Mouse (Mus musculus): ENCODE data around the gene Olfr52. TPM values are rescaled to one million over a fixed set of nuclear protein-coding genes. Genes with fewer than 3 reads are reported as not detected.
"Not testable (repeated sequence)": the region's sequence is repeated elsewhere in the genome, so short reads cannot be mapped to it uniquely, and the experiment has no call there.

The Olfr52 gene
- polyA plus RNA-seq (2015; fragmentation: Nextera tagmentation; extraction: Ambion mirVana): not detected in 2 replicates

DNA sequence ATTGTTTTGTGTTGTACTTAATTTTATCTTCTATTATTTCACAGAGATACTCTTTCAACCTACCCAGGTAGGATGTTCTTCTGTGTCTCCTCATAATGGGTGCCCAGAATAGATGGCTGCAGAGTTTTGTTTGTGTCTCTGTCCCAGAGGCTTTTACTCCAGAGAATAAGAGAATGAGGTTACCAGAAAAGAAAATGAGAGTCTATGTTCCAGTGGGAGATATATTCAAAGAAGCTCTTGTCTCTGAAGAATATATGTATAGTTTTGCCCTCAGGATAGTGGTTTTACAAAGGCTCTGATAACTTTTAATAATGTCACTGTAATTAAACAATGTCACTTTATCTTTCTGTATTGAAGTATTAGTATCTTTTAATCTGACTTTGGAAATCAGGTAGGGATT, at the start of gene Olfr52:
Gene Olfr52, minus strand, starts transcription at position 101 of the 400 bp plus-strand sequence.
- H3K27ac ChIP-seq (ENCODE audit: low read depth, low read length): no peak within 1 kb of the TSS
- no peaks in the 10 kb centered on the region for H3K9me3 ChIP-seq (ENCODE audit: control insufficient read depth)
- no peaks in the 10 kb centered on the region for H3K27me3 ChIP-seq (replicated peaks; ENCODE audit: control insufficient read depth, insufficient read depth, low read length)
- H3K4me3 ChIP-seq (ENCODE audit: low read depth, low read length): no peak within 1 kb of the TSS
- TF ChIP-seq CTCF (IDR thresholded peaks at IDR 0.05; ENCODE audit: low read depth): no peak
- no peak within 1 kb of the TSS for H3K4me2 ChIP-seq (replicated peaks; ENCODE audit: low read depth)
- H3K4me1 ChIP-seq (replicated peaks; ENCODE audit: control insufficient read depth, insufficient read depth, low read length): no peaks in the 10 kb centered on the region
- H3K9ac ChIP-seq (ENCODE audit: low read depth, low read length): no peak within 1 kb of the TSS
- H3K36me3 ChIP-seq (ENCODE audit: control insufficient read depth, insufficient read depth): no peaks in the 10 kb centered on the region
- no peak for ATAC-seq

DNA sequence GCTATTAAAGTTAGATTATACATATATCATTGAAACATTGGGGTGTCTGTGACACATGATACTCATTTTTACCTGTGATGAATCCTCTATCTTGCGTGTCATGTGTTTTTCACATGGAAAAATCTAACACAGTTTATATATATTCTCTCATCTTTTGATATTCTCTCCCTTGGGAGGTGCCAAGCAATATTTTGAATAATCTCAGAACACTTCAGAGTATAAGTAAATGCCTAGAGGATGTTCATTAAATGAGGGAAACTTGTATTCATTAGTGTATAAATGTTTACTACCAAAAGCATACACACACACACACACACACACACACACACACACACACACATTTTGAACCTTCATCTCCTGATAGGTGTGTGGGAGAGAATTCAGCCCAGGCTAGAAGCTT, 45.8 kb upstream of the Olfr52 start, which contains the start of gene Olfr1047:
Gene Olfr1047, minus strand, starts transcription at position 101 of the 400 bp plus-strand sequence.
- no peaks in the 10 kb centered on the region for H3K36me3 ChIP-seq (ENCODE audit: control insufficient read depth, insufficient read depth)
- H3K27ac ChIP-seq (ENCODE audit: low read depth, low read length): no peak within 1 kb of the TSS
- no peak for TF ChIP-seq CTCF (IDR thresholded peaks at IDR 0.05; ENCODE audit: low read depth)
- H3K4me1 ChIP-seq (replicated peaks; ENCODE audit: control insufficient read depth, insufficient read depth, low read length): no peaks in the 10 kb centered on the region
- H3K9ac ChIP-seq (ENCODE audit: low read depth, low read length): no peak within 1 kb of the TSS
- 95% methylated on average over 1 of the region's 1 CpGs for WGBS
- H3K9me3 ChIP-seq (ENCODE audit: control insufficient read depth): no peaks in the 10 kb centered on the region
- no peak within 1 kb of the TSS for H3K4me3 ChIP-seq (ENCODE audit: low read depth, low read length)
- no peak within 1 kb of the TSS for H3K4me2 ChIP-seq (replicated peaks; ENCODE audit: low read depth)
- no peaks in the 10 kb centered on the region for H3K27me3 ChIP-seq (replicated peaks; ENCODE audit: control insufficient read depth, insufficient read depth, low read length)
- ATAC-seq: no peak

DNA sequence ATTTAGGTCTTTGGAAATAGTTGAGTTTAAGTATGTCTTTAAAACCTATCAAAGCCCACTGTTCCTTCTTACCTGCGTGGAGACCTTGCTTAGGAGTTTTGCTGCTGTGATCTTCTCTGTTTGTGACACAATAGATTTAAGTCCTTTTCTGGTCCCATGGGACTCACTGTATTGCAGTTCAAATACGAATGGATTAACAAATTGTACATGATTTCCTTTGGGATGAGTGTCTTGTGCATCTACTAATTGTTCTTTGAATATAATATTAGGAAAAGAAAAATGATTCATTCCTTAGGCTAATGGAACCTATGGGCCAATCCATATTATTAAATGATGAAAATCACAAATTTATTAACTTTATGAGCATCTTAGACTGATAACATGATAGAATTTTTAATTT, 33.7 kb upstream of the Olfr52 start, which contains the start of gene Olfr1046:
Gene Olfr1046, minus strand, starts transcription at position 101 of the 400 bp plus-strand sequence.
- no peaks in the 10 kb centered on the region for H3K9me3 ChIP-seq (ENCODE audit: control insufficient read depth)
- 65% methylated on average over 2 of the region's 2 CpGs for WGBS
- no peaks in the 10 kb centered on the region for H3K4me1 ChIP-seq (replicated peaks; ENCODE audit: control insufficient read depth, insufficient read depth, low read length)
- H3K4me2 ChIP-seq (replicated peaks; ENCODE audit: low read depth): no peak within 1 kb of the TSS
- no peaks in the 10 kb centered on the region for H3K27me3 ChIP-seq (replicated peaks; ENCODE audit: control insufficient read depth, insufficient read depth, low read length)
- no peak for ATAC-seq
- no peak within 1 kb of the TSS for H3K27ac ChIP-seq (ENCODE audit: low read depth, low read length)
- no peak for TF ChIP-seq CTCF (IDR thresholded peaks at IDR 0.05; ENCODE audit: low read depth)
- no peaks in the 10 kb centered on the region for H3K36me3 ChIP-seq (ENCODE audit: control insufficient read depth, insufficient read depth)
- H3K4me3 ChIP-seq (ENCODE audit: low read depth, low read length): no peak within 1 kb of the TSS
- H3K9ac ChIP-seq (ENCODE audit: low read depth, low read length): no peak within 1 kb of the TSS

DNA sequence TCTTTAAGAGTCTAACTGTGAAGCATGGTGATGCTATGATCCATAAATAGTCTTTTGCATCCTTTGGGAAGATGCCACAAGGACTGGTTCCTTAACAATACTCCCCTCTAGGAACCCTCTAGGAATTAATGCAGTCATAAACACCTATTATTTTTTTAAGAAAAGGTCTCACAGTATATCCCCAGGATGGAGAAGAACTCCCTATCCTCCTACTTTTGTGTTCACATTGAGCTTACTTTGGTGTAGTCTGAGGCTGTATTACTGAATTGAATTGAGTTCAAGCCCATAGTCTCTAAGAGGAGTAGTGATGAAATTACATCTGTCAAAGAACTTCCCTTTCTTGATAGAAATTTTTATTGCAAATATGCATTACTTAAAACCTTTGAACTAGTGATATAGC, 17.4 kb upstream of the Olfr52 start, which contains the start of gene Olfr1045:
Gene Olfr1045, minus strand, starts transcription at position 101 of the 400 bp plus-strand sequence.
- no peak within 1 kb of the TSS for H3K9ac ChIP-seq (ENCODE audit: low read depth, low read length)
- no peaks in the 10 kb centered on the region for H3K27me3 ChIP-seq (replicated peaks; ENCODE audit: control insufficient read depth, insufficient read depth, low read length)
- H3K36me3 ChIP-seq (ENCODE audit: control insufficient read depth, insufficient read depth): no peaks in the 10 kb centered on the region
- no peaks in the 10 kb centered on the region for H3K4me1 ChIP-seq (replicated peaks; ENCODE audit: control insufficient read depth, insufficient read depth, low read length)
- no peak within 1 kb of the TSS for H3K4me3 ChIP-seq (ENCODE audit: low read depth, low read length)
- TF ChIP-seq CTCF (IDR thresholded peaks at IDR 0.05; ENCODE audit: low read depth): no peak
- H3K4me2 ChIP-seq (replicated peaks; ENCODE audit: low read depth): no peak within 1 kb of the TSS
- no peak within 1 kb of the TSS for H3K27ac ChIP-seq (ENCODE audit: low read depth, low read length)
- no peaks in the 10 kb centered on the region for H3K9me3 ChIP-seq (ENCODE audit: control insufficient read depth)
- no peak for ATAC-seq

DNA sequence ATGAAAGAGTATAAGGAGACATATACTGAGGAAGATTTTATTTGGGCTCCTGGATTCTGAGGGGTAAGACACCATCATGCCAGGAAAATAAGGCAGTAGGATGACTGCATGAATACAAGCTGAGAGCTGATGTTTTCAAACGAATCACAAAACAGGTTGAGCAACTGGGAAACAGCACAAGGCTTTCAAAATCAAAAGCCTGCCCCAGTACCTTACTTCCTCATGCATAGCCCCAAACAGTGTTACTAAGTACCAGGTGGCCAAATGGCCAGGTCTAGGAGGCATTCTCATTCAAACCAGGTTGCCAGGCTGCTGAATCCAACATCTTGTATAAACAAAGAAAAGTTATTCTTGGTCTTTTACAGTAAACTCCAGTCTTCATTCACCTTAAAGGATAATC, 10.4 kb upstream of the Olfr52 start:
- H3K4me1 ChIP-seq (replicated peaks; ENCODE audit: control insufficient read depth, insufficient read depth, low read length): no peaks in the 10 kb centered on the region
- no peaks in the 10 kb centered on the region for H3K9me3 ChIP-seq (ENCODE audit: control insufficient read depth)
- ATAC-seq: no peak
- H3K4me3 ChIP-seq (ENCODE audit: low read depth, low read length): no peak overlapping the region
- no peak for TF ChIP-seq CTCF (IDR thresholded peaks at IDR 0.05; ENCODE audit: low read depth)
- H3K9ac ChIP-seq (ENCODE audit: low read depth, low read length): no peak overlapping the region
- WGBS: 36% methylated on average over 1 of the region's 1 CpGs
- no peaks in the 10 kb centered on the region for H3K27me3 ChIP-seq (replicated peaks; ENCODE audit: control insufficient read depth, insufficient read depth, low read length)
- no peak overlapping the region for H3K27ac ChIP-seq (ENCODE audit: low read depth, low read length)
- no peak overlapping the region for H3K4me2 ChIP-seq (replicated peaks; ENCODE audit: low read depth)
- H3K36me3 ChIP-seq (ENCODE audit: control insufficient read depth, insufficient read depth): no peaks in the 10 kb centered on the region

DNA sequence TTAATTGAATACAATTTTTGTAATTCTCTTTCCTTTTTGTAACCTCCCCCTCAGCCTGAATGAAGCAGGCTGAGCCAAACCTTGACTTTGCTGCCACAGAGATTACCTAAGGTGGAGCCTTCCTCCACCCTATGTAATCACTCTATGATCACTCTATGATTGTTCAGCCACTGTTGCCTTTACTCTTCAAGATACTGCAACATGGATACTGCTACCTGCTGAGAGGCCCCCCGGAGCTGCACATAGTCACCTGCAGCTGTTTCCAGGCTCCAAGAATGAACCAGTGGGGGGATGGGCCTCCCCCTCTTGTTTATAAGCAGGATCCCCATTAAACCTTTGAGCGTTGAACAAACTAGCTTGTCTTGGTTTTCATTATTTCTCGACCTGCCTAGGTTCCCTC, 5.5 kb downstream of the Olfr52 start:
- Histone ChIP-seq H3K4me3 (ENCODE audit: low read depth, low read length) (no peak overlapping the region), H3K27me3 (replicated peaks; ENCODE audit: control insufficient read depth, insufficient read depth, low read length) (no peaks in the 10 kb centered on the region), H3K36me3 (ENCODE audit: control insufficient read depth, insufficient read depth) (no peaks in the 10 kb centered on the region), H3K9ac (ENCODE audit: low read depth, low read length) (no peak overlapping the region), H3K27ac (ENCODE audit: low read depth, low read length) (no peak overlapping the region), H3K9me3 (ENCODE audit: control insufficient read depth) (no peaks in the 10 kb centered on the region), H3K4me1 (replicated peaks; ENCODE audit: control insufficient read depth, insufficient read depth, low read length) (no peaks in the 10 kb centered on the region), H3K4me2 (replicated peaks; ENCODE audit: low read depth) (no peak overlapping the region)
- 74% methylated on average over 3 of the region's 3 CpGs for WGBS
- ATAC-seq: no peak
- TF ChIP-seq CTCF (IDR thresholded peaks at IDR 0.05; ENCODE audit: low read depth): no peak

DNA sequence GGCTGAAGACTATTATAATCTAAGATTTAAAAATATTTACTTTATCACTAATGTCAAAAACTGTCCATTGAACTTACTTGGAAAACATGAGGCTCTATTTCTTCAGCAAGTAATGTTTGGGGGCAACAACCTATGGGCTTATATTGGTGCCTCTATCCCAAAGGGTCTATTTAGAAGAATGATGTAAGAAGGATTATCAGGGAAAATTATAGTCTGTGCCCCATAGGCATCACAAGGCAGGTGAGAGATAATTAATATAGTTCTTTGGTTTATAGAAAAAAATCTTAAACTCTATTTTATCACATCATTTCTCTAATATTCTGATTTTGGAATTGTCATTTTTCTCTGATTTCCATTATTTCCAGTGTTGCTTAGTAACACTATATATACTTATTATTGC, 7.8 kb downstream of the Olfr52 start, which contains the start of gene Olfr1044:
Gene Olfr1044, minus strand, starts transcription at position 101 of the 400 bp plus-strand sequence.
- Histone ChIP-seq H3K36me3 (ENCODE audit: control insufficient read depth, insufficient read depth) (no peaks in the 10 kb centered on the region), H3K27me3 (replicated peaks; ENCODE audit: control insufficient read depth, insufficient read depth, low read length) (no peaks in the 10 kb centered on the region), H3K27ac (ENCODE audit: low read depth, low read length) (no peak within 1 kb of the TSS), H3K9me3 (ENCODE audit: control insufficient read depth) (no peaks in the 10 kb centered on the region), H3K4me3 (ENCODE audit: low read depth, low read length) (no peak within 1 kb of the TSS), H3K9ac (ENCODE audit: low read depth, low read length) (no peak within 1 kb of the TSS), H3K4me2 (replicated peaks; ENCODE audit: low read depth) (no peak within 1 kb of the TSS), H3K4me1 (replicated peaks; ENCODE audit: control insufficient read depth, insufficient read depth, low read length) (no peaks in the 10 kb centered on the region)
- no peak for TF ChIP-seq CTCF (IDR thresholded peaks at IDR 0.05; ENCODE audit: low read depth)
- ATAC-seq: no peak

DNA sequence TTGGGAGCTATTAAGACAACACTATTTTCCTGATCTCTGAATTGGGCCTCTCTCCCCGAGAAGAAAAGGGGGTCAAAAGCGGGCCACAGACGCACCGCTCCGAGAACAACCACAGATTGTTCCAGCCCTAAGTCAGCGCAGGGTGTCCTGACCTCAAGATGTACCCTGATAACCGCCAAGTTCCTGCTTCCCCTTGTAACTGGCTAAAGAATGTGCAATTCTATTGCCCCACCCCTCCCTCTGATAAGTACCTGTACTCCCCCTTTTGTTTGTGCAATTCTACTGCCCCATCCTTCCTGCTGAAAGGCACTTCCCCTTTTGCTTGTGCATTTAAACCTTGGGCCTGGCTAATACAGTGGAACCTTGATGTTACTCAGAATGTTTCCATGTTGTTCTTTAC, 10.1 kb downstream of the Olfr52 start:
- H3K9me3 ChIP-seq (ENCODE audit: control insufficient read depth); H3K27me3 ChIP-seq (replicated peaks; ENCODE audit: control insufficient read depth, insufficient read depth, low read length); H3K9ac ChIP-seq (ENCODE audit: low read depth, low read length); H3K4me3 ChIP-seq (ENCODE audit: low read depth, low read length); H3K36me3 ChIP-seq (ENCODE audit: control insufficient read depth, insufficient read depth); ATAC-seq; H3K27ac ChIP-seq (ENCODE audit: low read depth, low read length); H3K4me2 ChIP-seq (replicated peaks; ENCODE audit: low read depth); H3K4me1 ChIP-seq (replicated peaks; ENCODE audit: control insufficient read depth, insufficient read depth, low read length): not testable (repeated sequence)
- WGBS: 69% methylated on average over 7 of the region's 7 CpGs

All from intestine, postnatal 0 days (tissue).